Mouse (Mus musculus): ENCODE data around the gene Atg9b. TPM values are rescaled to one million over a fixed set of nuclear protein-coding genes. Genes with fewer than 3 reads are reported as not detected.

Atg9b gene
- total and polyA plus RNA-seq, 2 experiments, result 0.09 to 0.35 TPM

DNA sequence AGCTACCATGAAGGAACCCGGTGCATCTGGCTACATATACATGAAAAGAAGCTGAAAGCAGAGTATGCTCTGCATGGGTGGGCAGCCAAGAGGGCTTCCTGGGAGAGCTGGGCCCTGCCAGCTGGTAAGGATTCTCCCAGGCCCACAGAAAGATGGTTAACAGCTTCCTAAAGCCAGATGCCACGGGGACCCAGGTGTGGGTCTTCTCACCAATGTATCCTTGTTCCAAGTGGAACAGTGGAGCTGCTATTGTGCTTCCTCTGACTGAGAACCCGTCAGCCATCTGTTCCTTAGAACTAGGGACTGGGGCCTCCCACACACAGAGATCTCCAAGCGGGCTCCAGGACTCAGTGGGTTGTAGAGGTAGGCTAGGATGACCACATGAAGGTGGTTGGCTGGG, 35.2 kb downstream of the Atg9b start:
- Histone ChIP-seq H3K4me3 (ENCODE audit: insufficient read depth, low read depth, low read length) (no peak overlapping the region), H3K27me3 (ENCODE audit: control insufficient read depth, insufficient read depth, low read length) (peaks cover 15% of the 10 kb centered on the region), H3K27ac (replicated peaks; ENCODE audit: insufficient read depth, low read depth, low read length) (no peak overlapping the region), H3K79me2 (ENCODE audit: control insufficient read depth, insufficient read depth, low read length) (no peaks in the 10 kb centered on the region), H3K4me1 (ENCODE audit: control insufficient read depth, insufficient read depth, low read length) (peaks cover 2% of the 10 kb centered on the region), H3K9ac (ENCODE audit: low read depth, low read length) (no peak overlapping the region), H3K36me3 (ENCODE audit: control insufficient read depth, insufficient read depth, low read length) (no peaks in the 10 kb centered on the region)
- WGBS, result 59% methylated on average over 4 of the region's 4 CpGs
- no peak for DNase-seq (ENCODE audit: extremely low read depth, low read depth, low spot score)
- TF ChIP-seq POLR2A (IDR thresholded peaks at IDR 0.05; ENCODE audit: extremely low read depth, insufficient read depth, low read length) (no peak), CTCF (IDR thresholded peaks at IDR 0.05; ENCODE audit: low read depth, low read length) (no peak)

DNA sequence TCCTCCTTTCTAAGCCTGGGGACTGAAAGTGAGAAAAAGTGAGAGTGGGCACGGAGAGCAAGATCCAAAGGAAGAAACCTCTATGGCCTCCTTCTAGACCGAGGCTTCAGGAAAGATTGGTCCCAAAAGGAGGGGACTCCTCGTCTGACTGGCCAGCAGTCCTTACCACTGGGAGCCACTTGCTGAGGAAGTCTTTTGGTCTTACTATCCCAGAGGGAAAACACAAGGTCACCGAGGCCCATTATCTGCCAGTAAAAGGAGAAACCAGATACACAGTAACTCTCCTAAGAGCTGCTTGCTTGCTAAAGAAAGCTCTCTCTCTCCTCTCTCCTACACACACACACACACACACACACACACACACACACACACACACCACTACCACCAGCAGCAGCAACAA, 38.6 kb downstream of the Atg9b start:
- H3K27ac ChIP-seq (replicated peaks; ENCODE audit: insufficient read depth, low read depth, low read length), result no peak overlapping the region
- 59% methylated on average over 4 of the region's 4 CpGs for WGBS
- H3K9ac ChIP-seq (ENCODE audit: low read depth, low read length), result no peak overlapping the region
- peaks cover 6% of the 10 kb centered on the region for H3K4me1 ChIP-seq (ENCODE audit: control insufficient read depth, insufficient read depth, low read length)
- no peak overlapping the region for H3K4me3 ChIP-seq (ENCODE audit: insufficient read depth, low read depth, low read length)
- TF ChIP-seq POLR2A (IDR thresholded peaks at IDR 0.05; ENCODE audit: extremely low read depth, insufficient read depth, low read length) (no peak), CTCF (IDR thresholded peaks at IDR 0.05; ENCODE audit: low read depth, low read length) (no peak)
- no peaks in the 10 kb centered on the region for H3K36me3 ChIP-seq (ENCODE audit: control insufficient read depth, insufficient read depth, low read length)
- H3K27me3 ChIP-seq (ENCODE audit: control insufficient read depth, insufficient read depth, low read length), result peaks cover 44% of the 10 kb centered on the region
- DNase-seq (ENCODE audit: extremely low read depth, low read depth, low spot score), result no peak
- H3K79me2 ChIP-seq (ENCODE audit: control insufficient read depth, insufficient read depth, low read length), result no peaks in the 10 kb centered on the region

DNA sequence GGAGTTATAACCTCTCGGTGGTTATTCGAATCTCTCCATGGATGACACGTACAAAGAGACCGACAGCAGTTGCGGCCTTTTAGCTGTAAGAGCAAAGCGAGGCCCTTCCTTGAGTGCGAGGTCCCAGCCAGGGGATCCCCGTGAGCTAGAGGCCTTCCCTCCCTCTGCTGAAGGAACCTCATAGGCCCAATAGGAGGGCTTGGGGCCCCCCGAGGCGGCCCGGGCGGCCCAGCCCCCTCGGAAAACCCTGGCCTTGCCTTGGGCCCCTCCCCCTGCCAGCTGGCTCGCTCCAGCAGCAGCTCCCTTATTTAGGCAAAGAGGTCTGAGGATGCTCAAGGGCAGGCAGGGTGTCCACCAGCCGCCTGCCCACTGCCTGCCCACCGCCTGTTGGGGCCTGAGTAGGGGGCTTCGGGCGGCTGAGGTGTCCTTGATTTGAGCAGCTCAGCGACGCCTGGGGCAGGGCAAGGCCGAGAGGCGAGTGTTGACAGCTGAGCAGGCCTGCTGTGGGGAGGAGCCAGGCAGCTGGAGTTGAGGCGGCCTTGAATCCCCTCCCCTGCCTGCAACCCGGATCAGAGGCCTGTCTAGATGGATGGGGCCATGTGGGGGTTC, 39.6 kb downstream of the Atg9b start:
- peaks cover 8% of the 10 kb centered on the region for H3K4me1 ChIP-seq (ENCODE audit: control insufficient read depth, insufficient read depth, low read length)
- no peak overlapping the region for H3K4me3 ChIP-seq (ENCODE audit: insufficient read depth, low read depth, low read length)
- no peak for DNase-seq (ENCODE audit: extremely low read depth, low read depth, low spot score)
- H3K79me2 ChIP-seq (ENCODE audit: control insufficient read depth, insufficient read depth, low read length), result no peaks in the 10 kb centered on the region
- H3K27me3 ChIP-seq (ENCODE audit: control insufficient read depth, insufficient read depth, low read length), result peaks cover 47% of the 10 kb centered on the region
- WGBS, result 16% methylated on average over 24 of the region's 24 CpGs
- no peaks in the 10 kb centered on the region for H3K36me3 ChIP-seq (ENCODE audit: control insufficient read depth, insufficient read depth, low read length)
- H3K9ac ChIP-seq (ENCODE audit: low read depth, low read length), result no peak overlapping the region
- no peak for TF ChIP-seq CTCF (IDR thresholded peaks at IDR 0.05; ENCODE audit: low read depth, low read length)
- no peak for TF ChIP-seq POLR2A (IDR thresholded peaks at IDR 0.05; ENCODE audit: extremely low read depth, insufficient read depth, low read length)
- H3K27ac ChIP-seq (replicated peaks; ENCODE audit: insufficient read depth, low read depth, low read length), result no peak overlapping the region

- peaks cover 8% of the 10 kb centered on the region for H3K4me1 ChIP-seq (ENCODE audit: control insufficient read depth, insufficient read depth, low read length)
- 5% methylated on average over 23 of the region's 41 CpGs for WGBS
- no peak for DNase-seq (ENCODE audit: extremely low read depth, low read depth, low spot score)
- peak overlapping the region; percentile 18; the same call in 1 of the 2 replicates for H3K4me3 ChIP-seq (ENCODE audit: insufficient read depth, low read depth, low read length)
- peaks cover 47% of the 10 kb centered on the region for H3K27me3 ChIP-seq (ENCODE audit: control insufficient read depth, insufficient read depth, low read length)
- no peaks in the 10 kb centered on the region for H3K79me2 ChIP-seq (ENCODE audit: control insufficient read depth, insufficient read depth, low read length)
- H3K36me3 ChIP-seq (ENCODE audit: control insufficient read depth, insufficient read depth, low read length), result no peaks in the 10 kb centered on the region
- TF ChIP-seq CTCF (IDR thresholded peaks at IDR 0.05; ENCODE audit: low read depth, low read length), result no peak
- no peak overlapping the region for H3K9ac ChIP-seq (ENCODE audit: low read depth, low read length)
- no peak overlapping the region for H3K27ac ChIP-seq (replicated peaks; ENCODE audit: insufficient read depth, low read depth, low read length)
Measured at GRCm38 (mm10) chr5:24351701-24352171, 40.2 kb downstream of the Atg9b start.

DNA sequence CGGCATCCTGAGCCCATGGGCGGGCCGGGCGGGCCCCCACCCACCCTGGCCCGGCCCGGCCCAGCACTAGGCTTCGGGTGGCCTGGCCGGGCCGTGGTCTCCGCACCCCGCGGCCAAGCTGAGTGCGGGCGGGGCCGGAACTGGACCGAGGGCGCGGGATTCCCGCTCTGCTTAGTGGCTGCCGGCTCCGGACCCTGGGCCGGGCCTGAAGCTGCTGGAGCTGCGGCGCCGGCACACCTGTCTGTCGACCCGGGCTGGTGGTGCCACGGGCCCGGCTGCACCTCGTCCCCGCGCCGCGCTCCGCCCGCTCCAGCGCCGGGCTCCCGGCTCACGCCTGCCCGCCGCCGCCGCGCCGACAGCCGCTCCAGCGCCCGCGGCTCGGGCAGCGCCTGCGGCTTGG, 40.7 kb downstream of the Atg9b start, which contains the start of gene Kcnh2:
Kcnh2 (minus strand) TSS at position 327 of the 400 bp plus-strand sequence.
- H3K4me1 ChIP-seq (ENCODE audit: control insufficient read depth, insufficient read depth, low read length), result peaks cover 8% of the 10 kb centered on the region
- no peak for DNase-seq (ENCODE audit: extremely low read depth, low read depth, low spot score)
- no peaks in the 10 kb centered on the region for H3K36me3 ChIP-seq (ENCODE audit: control insufficient read depth, insufficient read depth, low read length)
- TF ChIP-seq POLR2A (IDR thresholded peaks at IDR 0.05; ENCODE audit: extremely low read depth, insufficient read depth, low read length) (no peak), CTCF (IDR thresholded peaks at IDR 0.05; ENCODE audit: low read depth, low read length) (no peak)
- WGBS, result 3% methylated on average over 50 of the region's 53 CpGs
- H3K27me3 ChIP-seq (ENCODE audit: control insufficient read depth, insufficient read depth, low read length), result peaks cover 47% of the 10 kb centered on the region
- H3K27ac ChIP-seq (replicated peaks; ENCODE audit: insufficient read depth, low read depth, low read length), result no peak within 1 kb of the TSS
- H3K79me2 ChIP-seq (ENCODE audit: control insufficient read depth, insufficient read depth, low read length), result no peaks in the 10 kb centered on the region
- no peak within 1 kb of the TSS for H3K9ac ChIP-seq (ENCODE audit: low read depth, low read length)
- peak within 1 kb of the TSS; percentile 18; the same call in 1 of the 2 replicates for H3K4me3 ChIP-seq (ENCODE audit: insufficient read depth, low read depth, low read length)

DNA sequence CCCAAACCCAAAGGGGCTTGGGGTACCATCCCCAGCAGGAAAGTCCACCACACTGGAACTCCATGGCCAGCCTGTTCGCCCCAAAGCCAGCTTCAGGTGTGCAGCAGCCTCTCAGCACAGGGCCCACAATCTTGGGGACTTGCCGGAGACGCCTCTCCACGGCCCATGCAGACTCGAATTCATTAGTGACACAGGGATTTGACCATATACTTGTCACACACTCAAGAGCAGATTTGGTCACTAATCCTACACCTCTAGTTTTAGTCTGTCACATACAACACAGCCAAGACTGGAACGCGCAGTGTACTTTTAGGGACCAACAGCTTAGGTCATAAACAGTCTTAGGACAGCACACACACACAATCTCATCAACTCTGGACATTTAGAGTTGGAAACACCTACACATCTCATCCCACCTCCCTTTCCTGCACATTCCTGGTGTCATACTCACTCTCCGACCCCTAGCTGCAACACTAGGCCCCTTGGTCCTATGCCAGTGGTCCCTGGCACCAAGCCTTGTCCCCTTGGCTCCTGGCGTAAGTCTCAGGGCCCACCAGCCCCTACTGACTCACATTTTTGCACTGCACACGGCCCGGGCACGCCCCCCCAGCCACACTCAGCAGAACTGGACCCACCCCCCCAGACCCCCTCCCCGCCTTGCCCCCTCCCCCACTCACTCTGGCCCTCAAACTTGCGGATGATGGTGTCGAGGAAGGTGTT, 41.3 kb downstream of the Atg9b start:
- Histone ChIP-seq H3K79me2 (ENCODE audit: control insufficient read depth, insufficient read depth, low read length) (no peaks in the 10 kb centered on the region), H3K9ac (ENCODE audit: low read depth, low read length) (no peak overlapping the region), H3K36me3 (ENCODE audit: control insufficient read depth, insufficient read depth, low read length) (no peaks in the 10 kb centered on the region), H3K27me3 (ENCODE audit: control insufficient read depth, insufficient read depth, low read length) (peaks cover 47% of the 10 kb centered on the region), H3K4me3 (ENCODE audit: insufficient read depth, low read depth, low read length) (no peak overlapping the region), H3K27ac (replicated peaks; ENCODE audit: insufficient read depth, low read depth, low read length) (no peak overlapping the region), H3K4me1 (ENCODE audit: control insufficient read depth, insufficient read depth, low read length) (peaks cover 8% of the 10 kb centered on the region)
- WGBS, result 59% methylated on average over 14 of the region's 15 CpGs
- DNase-seq (ENCODE audit: extremely low read depth, low read depth, low spot score), result no peak
- no peak for TF ChIP-seq POLR2A (IDR thresholded peaks at IDR 0.05; ENCODE audit: extremely low read depth, insufficient read depth, low read length)
- no peak for TF ChIP-seq CTCF (IDR thresholded peaks at IDR 0.05; ENCODE audit: low read depth, low read length)
